Comparison of ENCODE assay signal across 19 mouse cellular contexts in genomic region chr6:131362987-131363765, GRCm38 (mm10). TPM values are rescaled to one million over a fixed set of nuclear protein-coding genes. Genes with fewer than 3 reads are reported as not detected.
DNase-seq lines count a peak whose midpoint lies in the region; ATAC-seq and TF ChIP-seq lines count a peak whose summit lies in the region.
"Had no signal": no experiment of that assay in that cellular context is flagged by ENCODE, and none has a peak within 500 bp of the region (broad histone marks: within the 10 kb centered on the region; RNA-seq: fewer than 3 reads in every experiment).

No protein-coding gene starts in this region.

- no peaks in the 10 kb centered on the region for H3K4me1 ChIP-seq in CH12.LX (ENCODE audit: control insufficient read depth in 1 of 2, insufficient read depth in 2 of 2)
- peaks cover 57% of the 10 kb centered on the region for H3K4me1 ChIP-seq in liver, embryonic 12.5 days
- H3K4me1 ChIP-seq in liver, embryonic 16.5 days (ENCODE audit: control insufficient read depth, low read depth, low read length): peaks cover 24% of the 10 kb centered on the region
- H3K4me1 ChIP-seq: embryonic facial prominence, embryonic 10.5 days; forebrain, embryonic 15.5 days; heart, embryonic 13.5 days had no signal

- no peak for TF ChIP-seq EP300 in CH12.LX (IDR thresholded peaks at IDR 0.05; ENCODE audit: low read length)

- in situ Hi-C loops in CH12.LX (cut with MboI; ENCODE audit: low pct_ligation_motif_present, low pct_unique_long_range_greater_than_20kb, low sequenced_read_pairs): loop anchor here (25.0 kb wide), 1 partner anchor 1776 kb away; the partner anchor contains the start of genes Klrd1 and Klre1

- H3K9me3 ChIP-seq in CH12.LX (replicated peaks; ENCODE audit: low read length): no peaks in the 10 kb centered on the region
- no peaks in the 10 kb centered on the region for H3K9me3 ChIP-seq in liver, embryonic 12.5 days (replicated peaks)
- H3K9me3 ChIP-seq in liver, embryonic 16.5 days (replicated peaks; ENCODE audit: control insufficient read depth, low read length): no peaks in the 10 kb centered on the region
- H3K9me3 ChIP-seq: embryonic facial prominence, embryonic 10.5 days; forebrain, embryonic 15.5 days; heart, embryonic 13.5 days had no signal

- no peak; a peak in 1 of 4 replicates for TF ChIP-seq CTCF in CH12.LX (conservative IDR thresholded peaks at IDR 0.05 in 1 of 2, IDR thresholded peaks at IDR 0.05 in 1 of 2; ENCODE audit: low read depth in 2 of 2, low read length in 2 of 2)

- no peaks in the 10 kb centered on the region; the same call in 1 of the 2 replicates for H3K79me2 ChIP-seq in CH12.LX (replicated peaks; ENCODE audit: control insufficient read depth, extremely low read depth, insufficient read depth, poor library complexity, severe bottlenecking)

- dilution Hi-C loops in CH12.LX (cut with MboI; ENCODE audit: extremely low pct_ligation_motif_present, extremely low pct_unique_long_range_greater_than_20kb, low sequenced_read_pairs): no loop called here

- H3K36me3 ChIP-seq in CH12.LX (replicated peaks in 1 of 2; ENCODE audit: control insufficient read depth in 1 of 2, insufficient read depth in 1 of 2, low read length in 1 of 2): peaks cover 43 to 48% of the 10 kb centered on the region in 2 experiments
- H3K36me3 ChIP-seq in liver, embryonic 12.5 days: peaks cover 48% of the 10 kb centered on the region
- peaks cover 31% of the 10 kb centered on the region for H3K36me3 ChIP-seq in liver, embryonic 16.5 days (ENCODE audit: control insufficient read depth, insufficient read depth)

- ATAC-seq in erythroblast, adult 5-6 weeks (replicated peaks; ENCODE audit: low FRiP score, poor library complexity, severe bottlenecking): peak; percentile 38
- ATAC-seq in liver, embryonic 12.5 days: peak; percentile 65
- ATAC-seq in liver, embryonic 16.5 days (ENCODE audit: low read depth): peak; percentile 60
- ATAC-seq: forebrain, embryonic 15.5 days; hindbrain, embryonic 16.5 days had no signal

- no peak for DNase-seq in CH12.LX (ENCODE audit: extremely low read depth)
- DNase-seq in urinary bladder, postnatal 36 days (ENCODE audit: low spot score in 2 of 2): no peak
- no peak for DNase-seq in thymus, postnatal 10 days (ENCODE audit: low spot score in 2 of 2)
- no peak for DNase-seq in adipocyte (ENCODE audit: low spot score)
- DNase-seq: adrenal gland, postnatal 14 days; cerebellum, adult 11-12 months; cerebellum, adult 9-11 months; cerebellum, postnatal 36 days; gastrocnemius, postnatal 36 days; heart, adult 11 months; heart, postnatal 36 days had no signal

- 67% methylated on average over 7 of the region's 7 CpGs for WGBS in liver, embryonic 12.5 days (ENCODE audit: insufficient replicate concordance)
- WGBS in liver, embryonic 16.5 days (ENCODE audit: insufficient replicate concordance): 57% methylated on average over 7 of the region's 7 CpGs

- no peak for TF ChIP-seq RAD21 in CH12.LX (IDR thresholded peaks at IDR 0.05; ENCODE audit: low read depth, low read length)

- no peaks in the 10 kb centered on the region for H3K27me3 ChIP-seq in CH12.LX (replicated peaks)
- no peaks in the 10 kb centered on the region for H3K27me3 ChIP-seq in liver, embryonic 12.5 days (replicated peaks)
- H3K27me3 ChIP-seq in liver, embryonic 16.5 days (ENCODE audit: control insufficient read depth, insufficient read depth, low read depth, low read length): no peaks in the 10 kb centered on the region
- H3K27me3 ChIP-seq: forebrain, embryonic 15.5 days; heart, embryonic 13.5 days had no signal

- TF ChIP-seq POLR2A in CH12.LX (IDR thresholded peaks at IDR 0.05; ENCODE audit: low read depth, low read length): peak; percentile 34; the same call in 1 of the 2 replicates

- no peak overlapping the region for H3K4me2 ChIP-seq in CH12.LX (ENCODE audit: insufficient read depth, low read depth, poor library complexity, severe bottlenecking)
- peak overlapping the region; percentile 15; the same call in 1 of the 2 replicates for H3K4me2 ChIP-seq in liver, embryonic 12.5 days
- no peak overlapping the region for H3K4me2 ChIP-seq in liver, embryonic 16.5 days (ENCODE audit: low read depth, low read length)
- H3K4me2 ChIP-seq: forebrain, embryonic 15.5 days; heart, embryonic 13.5 days had no signal

- no peak overlapping the region for H3K4me3 ChIP-seq in CH12.LX (replicated peaks in 1 of 3; ENCODE audit: low read depth in 2 of 3, low read length in 2 of 3, poor library complexity in 1 of 3)
- no peak overlapping the region for H3K4me3 ChIP-seq in liver, embryonic 12.5 days
- H3K4me3 ChIP-seq in liver, embryonic 16.5 days (ENCODE audit: low read depth, low read length): no peak overlapping the region
- H3K4me3 ChIP-seq: embryonic facial prominence, embryonic 10.5 days; forebrain, embryonic 15.5 days; heart, embryonic 13.5 days had no signal

- H3K27ac ChIP-seq in CH12.LX (ENCODE audit: insufficient read depth, low read depth): no peak overlapping the region
- peak overlapping the region; percentile 87 for H3K27ac ChIP-seq in liver, embryonic 12.5 days
- peak overlapping the region; percentile 83; the same call in 1 of the 2 replicates for H3K27ac ChIP-seq in liver, embryonic 16.5 days (ENCODE audit: low read length)
- H3K27ac ChIP-seq: embryonic facial prominence, embryonic 10.5 days; forebrain, embryonic 15.5 days; heart, embryonic 13.5 days had no signal

- no peak overlapping the region for H3K9ac ChIP-seq in CH12.LX (ENCODE audit: insufficient read depth, low read depth)
- no peak overlapping the region for H3K9ac ChIP-seq in liver, embryonic 12.5 days
- H3K9ac ChIP-seq in liver, embryonic 16.5 days (ENCODE audit: low read depth, low read length): no peak overlapping the region
- H3K9ac ChIP-seq: forebrain, embryonic 15.5 days; heart, embryonic 13.5 days had no signal

TF ChIP-seq in CH12.LX, 34 proteins besides CTCF, POLR2A, EP300 and RAD21:
- TF ChIP-seq E2F4 (IDR thresholded peaks at IDR 0.05; ENCODE audit: insufficient replicate concordance, low read depth, low read length) (no peak), JUN (IDR thresholded peaks at IDR 0.05; ENCODE audit: insufficient read depth, low read depth, low read length) (no peak), NRF1 (IDR thresholded peaks at IDR 0.05; ENCODE audit: low read depth, low read length) (no peak), MYC (IDR thresholded peaks at IDR 0.05; ENCODE audit: low read depth, low read length) (no peak), GABPA (IDR thresholded peaks at IDR 0.05; ENCODE audit: insufficient replicate concordance, low read depth, low read length) (no peak), HCFC1 (IDR thresholded peaks at IDR 0.05; ENCODE audit: low read depth, low read length) (no peak), IRF4 (IDR thresholded peaks at IDR 0.05; ENCODE audit: low read depth, low read length) (no peak), ZNF384 (IDR thresholded peaks at IDR 0.05; ENCODE audit: low read depth, low read length) (peak; percentile 52), POLR2AphosphoS2 (IDR thresholded peaks at IDR 0.05; ENCODE audit: low read depth, low read length) (peak; percentile 42; the same call in 1 of the 2 replicates)

RNA-seq across cellular contexts. Expression of gene Styk1, which starts 9.8 kb away (rescaled TPM):
- not detected in 2 replicates for total RNA-seq in CH12.LX (2012; rRNA removed)
- total RNA-seq in CH12.LX (2014; rRNA removed): not detected in 2 replicates
- polyA plus RNA-seq in CH12.LX (2012; ENCODE audit: insufficient read length, low read depth): not detected in 2 replicates
- 0.58 TPM in 1 of 2 replicates, not detected in the other for total RNA-seq in erythroblast, adult 5-6 weeks (2015; ENCODE audit: low replicate concordance)
- 1.4 TPM in 1 of 2 replicates, not detected in the other for total RNA-seq in erythroblast, adult 5-6 weeks (2017; ENCODE audit: low replicate concordance)
- polyA plus RNA-seq in liver, embryonic 12.5 days (2016; fragmentation: Nextera tagmentation; extraction: Ambion mirVana): 0.65 and 1.1 TPM in 2 replicates
- polyA plus RNA-seq in liver, embryonic 16.5 days (2015; fragmentation: Nextera tagmentation; extraction: Ambion mirVana): 0.72 and 1.1 TPM in 2 replicates
- polyA plus RNA-seq: erythroblast, embryonic 14.5 days had no signal

RNA-seq across cellular contexts. Expression of gene Ybx3, which starts 25.1 kb away (rescaled TPM):
- total RNA-seq in CH12.LX (2012; rRNA removed) (410 and 435 TPM in 2 replicates), CH12.LX (2014; rRNA removed) (391 and 415 TPM in 2 replicates)
- polyA plus RNA-seq in CH12.LX (2012; ENCODE audit: insufficient read length, low read depth): 528 and 620 TPM in 2 replicates
- total RNA-seq in erythroblast, adult 5-6 weeks (2015; ENCODE audit: low replicate concordance): 299 and 322 TPM in 2 replicates
- total RNA-seq in erythroblast, adult 5-6 weeks (2017; ENCODE audit: low replicate concordance): 366 and 388 TPM in 2 replicates
- 88.6 and 105 TPM in 2 replicates for polyA plus RNA-seq in liver, embryonic 12.5 days (2016; fragmentation: Nextera tagmentation; extraction: Ambion mirVana)
- polyA plus RNA-seq in liver, embryonic 16.5 days (2015; fragmentation: Nextera tagmentation; extraction: Ambion mirVana): 40.9 and 41.7 TPM in 2 replicates
